Mouse (Mus musculus): ENCODE results near the gene Naa35.

- TF ChIP-seq EP300 (IDR thresholded peaks at IDR 0.05; ENCODE audit: low read depth): no peak
- TF ChIP-seq CTCF (IDR thresholded peaks at IDR 0.05; ENCODE audit: low read depth): no peak
These were observed 27.7 kb upstream of the Naa35 start for GRCm38 (mm10) chr13:59557185-59557985.
